Mouse (Mus musculus) megakaryocyte, embryonic 14.5 days (primary cell): ENCODE measurements around the gene Rims4.

Experiments
- FLI1 ChIP-seq: IDR thresholded peaks from 2 replicates; pipeline ENCODE4 v1.6.1; 2012; ENCODE audit warnings: low read length, inconsistent platforms, mixed read lengths
- GATA1 ChIP-seq: IDR thresholded peaks from 3 replicates; pipeline ENCODE4 v1.6.1; 2012; ENCODE audit warnings: mixed read lengths, low read length, inconsistent platforms, borderline replicate concordance

- no peak for TF ChIP-seq GATA1
- TF ChIP-seq FLI1, result no peak
Measured at GRCm38 (mm10) chr2:163924531-163924930, 6.0 kb upstream of the Rims4 start.
